Mouse (Mus musculus) E14TG2a.4 (cell line): ENCODE measurements around the gene Sergef.

Experiments used
- CTCF ChIP-seq: conservative IDR thresholded peaks from 2 replicates; pipeline ENCODE4 v1.5.1; 2014; ENCODE audit warnings: low read length
- NANOG ChIP-seq: IDR thresholded peaks from 2 replicates; pipeline ENCODE4 v1.6.1; 2014; ENCODE audit warnings: borderline replicate concordance, low read length, mixed read lengths
- POU5F1 ChIP-seq: IDR thresholded peaks from 2 replicates; pipeline ENCODE4 v1.6.1; 2014; ENCODE audit warnings: low read length, borderline replicate concordance

DNA sequence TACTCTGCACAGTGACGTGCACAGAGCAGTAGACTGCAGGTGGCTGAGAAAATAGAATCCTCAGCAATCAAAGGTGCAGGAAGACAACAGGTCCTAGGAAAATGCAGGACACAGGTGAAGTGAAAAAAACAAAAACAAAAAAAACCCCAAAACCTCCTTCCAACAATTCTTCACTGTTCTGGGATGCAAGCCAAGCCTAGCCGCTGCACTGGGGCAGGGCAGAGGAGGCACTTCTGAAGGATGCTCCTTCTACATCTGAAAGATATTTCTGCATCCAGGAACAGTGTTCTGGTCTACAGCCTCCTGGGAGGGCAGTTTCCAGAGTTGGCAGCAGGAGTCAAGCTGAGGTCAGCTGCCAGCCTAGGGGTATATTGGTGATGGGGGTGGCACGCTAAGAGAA, 181.7 kb downstream of the Sergef start:
- TF ChIP-seq NANOG (no peak), CTCF (no peak), POU5F1 (no peak)
